Mouse (Mus musculus) frontal cortex, adult (tissue): ENCODE measurements around the gene Tanc1.

Experiments used
- ATAC-seq: cut with Nextera tagmentation; 2 replicates; pipeline ENCODE4 v1.9.2; 2017; ENCODE audit warnings: mild to moderate bottlenecking, moderate library complexity, mixed read lengths; ENCODE audit not compliant: low TSS enrichment

Gene Tanc1

GRCm38 (mm10) chr2:59791596-59791995, 179.8 kb downstream of the Tanc1 start:
- ATAC-seq, result peak; percentile 28; the same call in 1 of the 2 replicates

GRCm38 (mm10) chr2:59793337-59793736, 181.5 kb downstream of the Tanc1 start:
- ATAC-seq, result no peak

- peak; percentile 84 for ATAC-seq
Observed at GRCm38 (mm10) chr2:59794838-59795237, 183.0 kb downstream of the Tanc1 start.

GRCm38 (mm10) chr2:59798934-59799532, 187.2 kb downstream of the Tanc1 start:
- ATAC-seq, result no peak

GRCm38 (mm10) chr2:59799572-59799971, 187.7 kb downstream of the Tanc1 start:
- ATAC-seq, result no peak

GRCm38 (mm10) chr2:59800481-59801266, 188.8 kb downstream of the Tanc1 start:
- no peak for ATAC-seq

- ATAC-seq, result no peak
Observed at GRCm38 (mm10) chr2:59802722-59803387, 191.0 kb downstream of the Tanc1 start.

- ATAC-seq, result no peak
Observed at GRCm38 (mm10) chr2:59805595-59805994, 193.8 kb downstream of the Tanc1 start.

- no peak for ATAC-seq
Observed at GRCm38 (mm10) chr2:59806038-59806437, 194.2 kb downstream of the Tanc1 start.

GRCm38 (mm10) chr2:59808608-59809007, 196.8 kb downstream of the Tanc1 start:
- ATAC-seq, result no peak

- ATAC-seq, result no peak
Observed at GRCm38 (mm10) chr2:59810039-59810438, 198.2 kb downstream of the Tanc1 start.

- no peak for ATAC-seq
Observed at GRCm38 (mm10) chr2:59811247-59811646, 199.4 kb downstream of the Tanc1 start.

GRCm38 (mm10) chr2:59812641-59813040, 200.8 kb downstream of the Tanc1 start:
- ATAC-seq, result no peak

GRCm38 (mm10) chr2:59813457-59813856, 201.6 kb downstream of the Tanc1 start:
- ATAC-seq, result no peak

- ATAC-seq, result no peak
Observed at GRCm38 (mm10) chr2:59814997-59815396, 203.2 kb downstream of the Tanc1 start.

GRCm38 (mm10) chr2:59818663-59819062, 206.8 kb downstream of the Tanc1 start:
- ATAC-seq, result no peak

GRCm38 (mm10) chr2:59819415-59819814, 207.6 kb downstream of the Tanc1 start:
- ATAC-seq, result peak; percentile 51

GRCm38 (mm10) chr2:59820088-59820487, 208.2 kb downstream of the Tanc1 start:
- no peak for ATAC-seq

- ATAC-seq, result no peak
Observed at GRCm38 (mm10) chr2:59821044-59821443, 209.2 kb downstream of the Tanc1 start.

- 0 out of 2 replicates have a peak, but pooled peaks have one; percentile 6 for ATAC-seq
Observed at GRCm38 (mm10) chr2:59824289-59824688, 212.4 kb downstream of the Tanc1 start.

- no peak for ATAC-seq
Observed at GRCm38 (mm10) chr2:59825380-59825779, 213.5 kb downstream of the Tanc1 start.

GRCm38 (mm10) chr2:59828103-59828655, 216.3 kb downstream of the Tanc1 start:
- peak; percentile 44 for ATAC-seq
